Mouse (Mus musculus) left cerebral cortex, adult 11 months (tissue): ENCODE measurements at regions not wholly inside any gene's neighbourhood (a gene's known extent, or its start where the extent isn't known, plus 50 kb on each side); places are given as distances from the start of the nearest gene placed in this dataset.

Experiments
- DNase-seq: peaks from one replicate; pipeline ENCODE4 v3.0.0; 2022; ENCODE audit warnings: low spot score

DNA sequence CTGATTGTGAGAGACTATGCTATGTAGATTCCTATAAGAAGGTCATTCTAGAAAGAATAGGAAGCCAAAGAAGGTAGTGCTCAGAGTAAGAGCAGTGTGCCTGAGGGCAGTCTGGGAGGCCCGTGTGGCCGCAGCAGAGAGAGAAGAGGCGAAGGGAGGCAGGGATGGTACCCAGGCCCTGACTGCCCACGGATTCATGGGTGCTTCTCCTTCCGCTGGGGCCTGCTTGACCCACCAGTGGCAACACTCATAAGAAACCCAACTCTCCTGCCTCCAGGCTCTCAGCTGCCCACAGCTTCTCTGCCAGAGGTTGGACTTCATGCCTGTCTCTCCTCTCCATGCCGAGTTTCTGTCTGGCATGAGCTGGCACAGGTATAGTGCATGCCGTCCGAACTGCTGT is 60.6 kb upstream of the Twist2 start:
- DNase-seq: no peak

DNA sequence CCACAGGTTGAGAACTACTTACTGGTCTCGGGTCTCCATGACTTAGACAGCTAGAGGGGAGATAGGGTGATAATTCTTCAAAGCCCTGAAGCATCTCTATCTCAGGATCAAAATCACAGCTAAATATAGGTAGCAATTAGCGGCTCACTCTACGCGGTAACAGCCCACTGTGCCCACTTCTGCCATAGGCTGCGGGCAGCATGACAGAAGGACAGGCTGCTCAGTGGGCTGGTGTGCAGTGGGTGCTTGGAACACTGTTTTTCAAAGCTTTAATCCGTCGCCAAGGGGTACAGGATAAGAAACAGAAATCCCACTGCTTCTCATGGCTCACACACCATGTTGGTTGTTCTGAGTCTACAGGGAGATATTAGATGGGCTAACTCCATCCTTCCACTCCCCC is 59.2 kb upstream of the Twist2 start:
- DNase-seq: no peak

DNA sequence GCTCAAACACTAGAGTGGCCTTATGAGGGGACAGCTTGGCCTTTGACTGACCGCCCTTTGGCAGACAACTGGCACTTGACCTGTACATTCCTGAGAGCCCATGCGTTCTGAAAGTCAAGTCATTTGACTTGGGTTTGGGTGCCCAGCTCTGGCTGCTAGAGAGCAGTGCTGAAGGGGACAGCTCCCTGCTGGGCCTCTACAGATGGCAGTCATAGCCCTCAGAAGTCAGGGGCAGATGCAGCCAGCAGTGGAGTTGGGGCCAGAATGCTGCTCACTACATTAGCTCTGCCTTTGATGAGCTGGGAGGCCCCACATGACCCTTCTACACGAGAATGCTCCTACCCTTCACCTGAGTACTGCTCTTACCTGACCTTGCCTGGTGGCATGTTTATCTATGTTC is 58.3 kb upstream of the Twist2 start:
- no peak for DNase-seq

DNA sequence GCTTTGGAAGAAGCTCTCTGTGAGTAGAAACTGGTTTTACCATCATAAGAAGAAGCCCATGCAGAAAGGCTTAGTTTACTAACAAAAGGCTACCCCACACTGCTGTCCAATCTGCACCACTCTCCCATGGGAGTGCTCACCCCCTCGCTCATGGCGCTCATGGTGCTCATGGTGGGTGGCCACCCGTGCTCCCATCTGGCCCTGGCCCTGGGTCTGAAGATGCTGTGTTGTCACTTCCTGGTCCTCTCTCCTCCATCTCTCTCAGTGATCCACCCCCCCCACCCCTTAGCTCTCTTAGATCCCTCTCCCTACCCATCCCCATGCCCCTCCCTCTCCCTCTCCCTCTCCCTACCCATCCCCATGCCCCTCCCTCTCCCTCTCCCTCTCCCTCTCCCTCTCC is 57.2 kb upstream of the Twist2 start:
- no peak for DNase-seq

DNA sequence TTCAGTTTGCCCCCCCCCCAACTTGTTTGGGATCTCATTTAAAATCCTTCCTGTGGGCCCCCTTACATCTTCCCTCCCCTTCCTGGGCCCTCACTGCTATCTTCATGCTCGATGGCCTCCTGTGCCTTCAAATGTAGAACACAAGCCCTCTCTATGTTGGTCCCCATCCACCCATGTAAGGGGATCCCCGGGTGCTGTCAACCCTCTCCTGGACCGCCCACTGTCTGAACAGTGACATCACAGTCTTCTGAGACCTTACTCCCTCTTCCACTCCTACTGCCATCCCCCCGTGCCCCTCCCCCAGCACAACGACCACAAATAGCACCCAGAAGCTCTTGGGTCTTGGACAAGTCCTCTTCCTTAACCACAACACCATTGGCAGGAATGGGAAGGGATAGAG is 56.6 kb upstream of the Twist2 start:
- DNase-seq: no peak

DNA sequence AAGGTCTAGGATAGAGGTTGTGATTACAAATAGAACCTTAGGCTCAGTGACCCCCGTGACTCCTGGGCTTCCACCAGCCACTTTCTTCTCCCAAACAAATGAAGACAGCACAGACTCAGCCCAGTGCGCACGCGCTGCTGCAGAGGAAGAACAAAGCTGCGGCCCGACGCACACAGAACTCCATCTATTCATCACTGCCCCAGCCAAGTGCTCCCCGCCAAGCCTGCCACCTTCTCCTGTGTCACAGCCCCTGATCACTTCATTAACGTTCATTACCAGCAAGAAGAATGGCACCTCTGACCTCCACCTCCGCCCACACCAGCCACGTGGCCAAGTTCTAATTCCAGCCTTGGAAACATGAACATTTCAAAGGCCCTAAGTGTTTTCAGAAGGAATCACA is 53.7 kb upstream of the Twist2 start:
- DNase-seq: no peak
